20 mouse cellular contexts compared by ENCODE assay signal in the genomic region with DNA sequence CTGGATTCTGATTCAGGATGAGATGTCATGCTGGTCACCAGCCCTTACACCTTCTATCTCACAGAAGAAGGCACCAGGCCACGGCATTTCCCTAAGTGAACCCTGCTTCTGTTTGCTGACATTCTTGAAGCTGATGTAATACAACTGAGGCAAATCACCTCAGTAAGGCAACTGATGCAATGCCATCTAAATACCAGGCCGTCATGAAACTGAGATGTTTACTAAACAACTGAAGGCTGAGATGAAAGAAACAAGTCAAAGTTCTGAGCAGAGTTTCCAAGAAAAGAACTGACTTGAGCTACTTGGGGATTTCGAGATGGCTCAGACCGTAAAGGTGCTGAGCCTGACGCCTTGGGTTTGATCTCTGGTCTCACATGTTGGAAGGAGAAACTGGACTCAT.
A peak's percentile ranks its signal among the peaks of the same experiment; 100 is the strongest.
DNase-seq lines count a peak whose midpoint lies in the region; TF ChIP-seq lines count a peak whose summit lies in the region.
"Had no signal": no experiment of that assay in that cellular context is flagged by ENCODE, and none has a peak within 500 bp of the region (broad histone marks: within the 10 kb centered on the region; RNA-seq: fewer than 3 reads in every experiment).

No protein-coding gene starts in this region.

- H3K9me3 ChIP-seq in CH12.LX (replicated peaks; ENCODE audit: low read length): no peaks in the 10 kb centered on the region
- H3K9me3 ChIP-seq: embryonic facial prominence, embryonic 10.5 days; embryonic facial prominence, embryonic 12.5 days; forebrain, embryonic 13.5 days; forebrain, embryonic 15.5 days had no signal

- H3K9ac ChIP-seq in CH12.LX (ENCODE audit: insufficient read depth, low read depth): peak overlapping the region; percentile 6; the same call in 1 of the 2 replicates
- H3K9ac ChIP-seq: embryonic facial prominence, embryonic 12.5 days; forebrain, embryonic 13.5 days; forebrain, embryonic 15.5 days; forebrain, postnatal 0 days had no signal

- dilution Hi-C loops in CH12.LX (cut with MboI; ENCODE audit: extremely low pct_ligation_motif_present, extremely low pct_unique_long_range_greater_than_20kb, low sequenced_read_pairs): no loop called here

- H3ac ChIP-seq in myocyte (ENCODE audit: control insufficient read depth, insufficient read length): no peak overlapping the region

- H3K27me3 ChIP-seq in CH12.LX (replicated peaks) (no peaks in the 10 kb centered on the region), myocyte (ENCODE audit: control insufficient read depth, insufficient read depth, insufficient read length) (no peaks in the 10 kb centered on the region)
- H3K27me3 ChIP-seq: embryonic facial prominence, embryonic 12.5 days; forebrain, embryonic 13.5 days; forebrain, embryonic 15.5 days had no signal

- TF ChIP-seq POLR2A in CH12.LX (IDR thresholded peaks at IDR 0.05; ENCODE audit: low read depth, low read length) (no peak), myocyte (IDR thresholded peaks at IDR 0.05; ENCODE audit: insufficient read length, low read depth) (no peak)

- no peak for TF ChIP-seq EP300 in CH12.LX (IDR thresholded peaks at IDR 0.05; ENCODE audit: low read length)

- TF ChIP-seq CTCF in CH12.LX (conservative IDR thresholded peaks at IDR 0.05 in 1 of 2, IDR thresholded peaks at IDR 0.05 in 1 of 2; ENCODE audit: low read depth in 2 of 2, low read length in 2 of 2): no peak

- peak; percentile 39 for DNase-seq in CD4-positive helper T cell, adult 2 months (ENCODE audit: low read depth, low spot score)
- peak; percentile 38 for DNase-seq in CH12.LX (ENCODE audit: extremely low read depth)
- DNase-seq in yolk sac, embryonic 10.5 days (ENCODE audit: low spot score): no peak
- no peak for DNase-seq in heart, adult 18-20 months
- no peak for DNase-seq in layer of hippocampus, postnatal 14 days (ENCODE audit: low spot score in 2 of 2)
- DNase-seq: adrenal gland, adult 2 months; adrenal gland, postnatal 10 days; adrenal gland, postnatal 25 days; cerebellum, adult 11 months; cerebellum, adult 18-20 months; cerebellum, adult 8-10 months; cerebellum, adult 9-11 months; cerebellum, postnatal 14 days; cerebellum, postnatal 36 days; forebrain, postnatal 0 days had no signal

- H3K4me2 ChIP-seq in CH12.LX (ENCODE audit: insufficient read depth, low read depth, poor library complexity, severe bottlenecking): no peak overlapping the region
- no peak overlapping the region for H3K4me2 ChIP-seq in myocyte (ENCODE audit: low read depth)
- H3K4me2 ChIP-seq: embryonic facial prominence, embryonic 12.5 days; forebrain, embryonic 13.5 days; forebrain, embryonic 15.5 days had no signal

- TF ChIP-seq RAD21 in CH12.LX (IDR thresholded peaks at IDR 0.05; ENCODE audit: low read depth, low read length): no peak

- no peak overlapping the region for H3K4me3 ChIP-seq in CH12.LX (replicated peaks in 1 of 3; ENCODE audit: low read depth in 2 of 3, low read length in 2 of 3, poor library complexity in 1 of 3)
- H3K4me3 ChIP-seq in myocyte: no peak overlapping the region
- H3K4me3 ChIP-seq: embryonic facial prominence, embryonic 10.5 days; embryonic facial prominence, embryonic 12.5 days; forebrain, embryonic 13.5 days; forebrain, embryonic 15.5 days had no signal

- peaks cover 38 to 78% of the 10 kb centered on the region in 2 experiments for H3K4me1 ChIP-seq in CH12.LX (ENCODE audit: control insufficient read depth in 1 of 2, insufficient read depth in 2 of 2)
- H3K4me1 ChIP-seq: forebrain, embryonic 13.5 days; forebrain, embryonic 15.5 days had no signal

- in situ Hi-C loops in CH12.LX (cut with MboI; ENCODE audit: low pct_ligation_motif_present, low pct_unique_long_range_greater_than_20kb, low sequenced_read_pairs): loop anchor here (5.0 kb wide), 1 partner anchor 45 kb away; no protein-coding TSS in a partner anchor

- H3K79me2 ChIP-seq in CH12.LX (replicated peaks; ENCODE audit: control insufficient read depth, extremely low read depth, insufficient read depth, poor library complexity, severe bottlenecking) (peaks cover 2% of the 10 kb centered on the region; the same call in 1 of the 2 replicates), myocyte (ENCODE audit: control insufficient read depth, insufficient read depth) (no peaks in the 10 kb centered on the region)

- H3K36me3 ChIP-seq in CH12.LX (replicated peaks in 1 of 2; ENCODE audit: control insufficient read depth in 1 of 2, insufficient read depth in 1 of 2, low read length in 1 of 2): peaks cover 0 to 2% of the 10 kb centered on the region in 2 experiments
- H3K36me3 ChIP-seq in myocyte (ENCODE audit: control insufficient read depth, insufficient read depth): no peaks in the 10 kb centered on the region
- H3K36me3 ChIP-seq: embryonic facial prominence, embryonic 10.5 days; embryonic facial prominence, embryonic 12.5 days; forebrain, embryonic 15.5 days had no signal

- peak overlapping the region; percentile 70 for H3K27ac ChIP-seq in CH12.LX (ENCODE audit: insufficient read depth, low read depth)
- H3K27ac ChIP-seq: embryonic facial prominence, embryonic 10.5 days; embryonic facial prominence, embryonic 12.5 days; forebrain, embryonic 13.5 days; forebrain, embryonic 15.5 days had no signal

TF ChIP-seq in CH12.LX, 34 proteins besides CTCF, POLR2A, EP300 and RAD21:
- TF ChIP-seq ZKSCAN1 (IDR thresholded peaks at IDR 0.05; ENCODE audit: borderline replicate concordance, low read depth, low read length) (no peak), HCFC1 (IDR thresholded peaks at IDR 0.05; ENCODE audit: low read depth, low read length) (no peak), ELF1 (IDR thresholded peaks at IDR 0.05; ENCODE audit: low read depth, low read length) (no peak), MYC (IDR thresholded peaks at IDR 0.05; ENCODE audit: low read depth, low read length) (no peak), MEF2A (IDR thresholded peaks at IDR 0.05; ENCODE audit: borderline replicate concordance, low read depth, low read length) (peak; percentile 78; the same call in 1 of the 2 replicates), IRF4 (IDR thresholded peaks at IDR 0.05; ENCODE audit: low read depth, low read length) (peak; percentile 66; the same call in 1 of the 2 replicates), KAT2A (IDR thresholded peaks at IDR 0.05; ENCODE audit: insufficient replicate concordance, low read length) (no peak), BHLHE40 (IDR thresholded peaks at IDR 0.05; ENCODE audit: low read depth, low read length) (0 out of 2 replicates have a peak, but pooled peaks have one; percentile 14), SMC3 (IDR thresholded peaks at IDR 0.05; ENCODE audit: low read depth, low read length) (no peak), JUN (IDR thresholded peaks at IDR 0.05; ENCODE audit: insufficient read depth, low read depth, low read length) (no peak; the same call in 1 of the 2 replicates), PAX5 (IDR thresholded peaks at IDR 0.05; ENCODE audit: low read length) (no peak), CHD1 (IDR thresholded peaks at IDR 0.05; ENCODE audit: low read depth, low read length) (no peak), CHD2 (IDR thresholded peaks at IDR 0.05; ENCODE audit: low read length) (no peak), UBTF (IDR thresholded peaks at IDR 0.05; ENCODE audit: low read depth, low read length) (no peak), TCF12 (IDR thresholded peaks at IDR 0.05; ENCODE audit: low read depth, low read length) (no peak), SIN3A (IDR thresholded peaks at IDR 0.05; ENCODE audit: low read length) (no peak), ZC3H11A (IDR thresholded peaks at IDR 0.05; ENCODE audit: low read depth, low read length) (no peak), MXI1 (IDR thresholded peaks at IDR 0.05; ENCODE audit: low read depth, low read length) (no peak), TBP (conservative IDR thresholded peaks at IDR 0.05; ENCODE audit: low read depth, low read length) (no peak), USF2 (conservative IDR thresholded peaks at IDR 0.05; ENCODE audit: low read depth, low read length) (no peak)

TF ChIP-seq in myocyte, 11 proteins besides CTCF, POLR2A, EP300 and RAD21:
- TF ChIP-seq CEBPB (IDR thresholded peaks at IDR 0.05; ENCODE audit: insufficient read depth, poor library complexity, severe bottlenecking) (peak; percentile 51; the same call in 1 of the 2 replicates), MYOG (IDR thresholded peaks at IDR 0.05; ENCODE audit: control insufficient read depth in 1 of 3, insufficient read depth in 1 of 3, insufficient read length in 2 of 3, low read depth in 2 of 3) (no peak)

Comparison
In these comparisons a context has a peak if more than half of its experiments do, and no peak if none do; other contexts are left out.
1. DNase-seq: peak in CD4-positive helper T cell, adult 2 months (single experiment) and CH12.LX (single experiment); none in yolk sac, embryonic 10.5 days (single experiment), heart, adult 18-20 months (0 of 2) and layer of hippocampus, postnatal 14 days (0 of 2).